Mouse (Mus musculus) gastrocnemius, postnatal 25 days (tissue): Measurements from ENCODE around the gene Tmem201. TPM values are rescaled to one million over a fixed set of nuclear protein-coding genes. Genes with fewer than 3 reads are reported as not detected.
A peak's percentile ranks its signal among the peaks of the same experiment; 100 is the strongest.

Experiments used
- DNase-seq: peaks from one replicate; pipeline ENCODE4 v3.0.0; 2022
- total RNA-seq, 2 experiments: library from RNA; stranded (reverse); gene quantifications; 1 replicate in 1 of 2; 2 replicates in 1 of 2; pipeline ENCODE4 v1.2.3; 2021

Tmem201 gene
- total RNA-seq, 2 experiments from 2014 or later = 36.2 to 38.1 TPM

- no peak for DNase-seq
Observed at GRCm38 (mm10) chr4:149721163-149721562, 16.7 kb downstream of the Tmem201 start.

DNA sequence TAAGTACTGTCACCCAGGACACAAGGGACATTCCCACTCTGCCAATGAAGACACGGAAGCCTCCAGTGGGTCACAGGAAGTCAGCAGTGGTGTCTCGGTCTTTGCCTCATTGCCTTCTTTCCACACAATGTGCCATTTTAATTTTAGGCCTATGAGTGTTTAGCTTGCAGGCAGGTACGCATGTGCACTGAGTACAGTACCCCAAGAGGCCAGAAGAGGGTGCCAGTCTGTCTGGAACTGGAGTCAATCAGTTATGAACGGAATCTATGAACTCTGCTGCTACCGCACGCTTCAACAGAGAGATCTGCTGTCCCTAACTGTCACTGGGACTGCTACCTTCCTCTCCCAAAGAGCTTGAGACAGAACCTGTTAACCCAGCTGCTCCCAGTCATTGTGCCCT, 18.2 kb downstream of the Tmem201 start:
- DNase-seq = no peak

GRCm38 (mm10) chr4:149714542-149714941, 23.3 kb downstream of the Tmem201 start:
- DNase-seq = no peak

DNA sequence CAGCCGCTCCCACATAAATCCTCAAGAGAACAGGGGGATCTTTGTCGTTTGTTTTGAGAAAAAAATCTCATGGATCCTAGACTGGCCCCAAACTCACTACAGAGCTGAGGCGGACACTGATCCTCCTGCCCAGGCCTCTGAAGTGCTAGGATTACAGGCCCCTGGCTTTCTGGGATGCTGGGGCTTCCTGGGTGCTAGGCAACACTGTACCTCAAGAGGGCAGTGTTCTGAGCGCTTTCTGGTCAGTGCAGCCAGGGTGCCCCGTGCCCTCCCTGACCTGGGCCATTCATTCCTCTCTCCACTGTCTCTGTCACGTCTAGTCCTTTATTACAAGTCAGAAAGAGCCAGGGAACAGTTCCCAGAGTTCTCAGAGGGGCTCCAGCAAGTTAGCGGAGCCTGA, 25.9 kb downstream of the Tmem201 start:
- no peak for DNase-seq

DNA sequence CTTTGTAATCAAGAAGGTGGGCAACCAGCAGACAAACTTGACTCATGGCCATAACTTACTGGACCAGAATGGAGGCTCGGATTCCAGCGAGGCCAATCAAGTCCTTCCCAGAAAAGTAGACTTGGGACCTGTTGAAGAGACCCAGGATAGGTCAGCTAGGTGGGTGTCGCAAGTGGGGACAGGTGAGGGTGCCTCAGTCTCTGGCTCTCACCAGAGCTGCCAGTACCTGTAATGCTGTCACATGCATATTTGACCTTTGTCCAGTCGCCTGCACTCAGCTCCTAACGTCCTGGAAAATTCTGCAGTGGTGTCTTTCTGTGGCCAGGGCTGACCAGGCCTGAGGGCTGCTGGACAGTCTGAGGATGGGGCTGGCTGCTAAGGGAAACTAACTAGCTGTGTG, 26.4 kb downstream of the Tmem201 start:
- no peak for DNase-seq

- DNase-seq = peak; percentile 73
Observed at GRCm38 (mm10) chr4:149710510-149710909, 27.3 kb downstream of the Tmem201 start.

GRCm38 (mm10) chr4:149705941-149706340, 31.9 kb downstream of the Tmem201 start:
- no peak for DNase-seq

DNA sequence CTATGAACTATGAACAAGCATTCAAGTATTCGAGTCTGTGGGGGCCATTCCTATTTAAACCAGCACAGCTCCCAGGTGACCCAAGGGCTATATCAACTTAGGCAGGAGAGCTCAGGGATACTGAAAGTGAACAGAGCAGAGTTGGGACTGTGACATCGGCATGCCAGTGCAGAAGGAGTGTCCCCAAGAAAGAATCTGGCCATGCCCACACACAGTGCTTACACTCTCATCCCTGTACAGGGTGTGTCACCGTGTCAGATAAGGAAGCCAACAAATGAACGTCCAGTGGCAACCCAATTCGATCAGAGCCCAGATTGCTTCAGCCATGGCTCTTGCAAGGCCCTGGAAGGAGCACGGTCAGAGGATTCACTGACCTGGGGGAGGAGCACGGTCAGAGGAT, 32.5 kb downstream of the Tmem201 start:
- DNase-seq = no peak

- peak; percentile 54 for DNase-seq
Observed at GRCm38 (mm10) chr4:149702210-149702979, 35.4 kb downstream of the Tmem201 start, which contains the start of gene Pik3cd. Pik3cd (minus strand) TSS chr4:149702571.

DNA sequence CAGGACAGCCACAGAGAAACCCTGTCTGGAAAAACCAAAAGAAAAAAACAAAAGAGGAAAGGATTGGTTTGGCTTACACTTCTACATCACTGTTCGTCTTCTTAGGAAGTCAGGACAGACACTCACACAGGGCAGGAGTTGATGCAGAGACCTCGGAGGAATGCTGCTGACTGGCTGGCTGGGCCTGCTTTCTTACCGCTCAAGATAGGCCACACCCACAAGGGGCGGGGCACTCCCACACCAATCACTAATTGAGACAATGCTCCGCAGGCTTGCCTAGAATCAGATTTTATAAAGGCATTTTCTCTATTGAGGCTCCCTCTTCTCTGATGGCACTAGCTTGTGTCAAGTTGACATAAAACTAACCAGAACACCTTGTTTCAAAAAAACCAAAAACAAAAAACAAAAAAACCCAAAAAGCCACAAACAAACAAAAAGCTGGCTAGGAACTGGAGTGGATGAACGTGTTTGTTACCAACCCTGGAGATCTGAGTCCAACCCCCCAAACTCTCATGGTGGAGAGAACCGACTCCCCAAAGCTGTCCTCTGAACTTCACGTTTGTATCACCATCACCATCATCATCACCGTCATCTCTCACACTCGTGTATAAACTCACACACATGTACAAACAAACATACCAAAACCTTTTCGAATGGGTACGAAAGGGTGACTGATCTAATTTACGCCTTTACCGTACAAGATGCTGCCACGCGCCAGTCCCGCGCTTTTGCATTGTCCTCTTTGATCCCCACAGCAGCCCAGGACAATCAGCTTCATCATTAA, 36.2 kb downstream of the Tmem201 start:
- DNase-seq = peak; percentile 63

DNA sequence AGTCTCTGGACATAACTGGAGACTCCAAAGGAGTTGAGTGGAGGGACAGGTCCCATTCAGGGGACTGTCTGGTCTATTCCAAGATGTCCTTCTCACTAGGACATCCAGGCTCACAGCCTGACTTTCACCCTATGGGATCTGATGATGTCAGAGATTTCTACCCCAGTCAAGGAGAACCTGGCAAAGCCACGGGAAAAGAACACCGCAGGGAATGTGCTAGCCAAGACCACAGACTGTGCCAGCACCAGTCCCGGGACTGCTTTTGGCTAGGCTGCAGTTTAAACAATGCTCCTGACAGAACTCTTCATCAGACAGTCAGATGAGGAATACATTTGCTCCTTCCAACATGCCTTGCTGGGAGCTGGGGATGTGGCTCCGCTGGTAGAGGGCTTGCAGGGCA, 37.9 kb downstream of the Tmem201 start:
- DNase-seq = no peak

DNA sequence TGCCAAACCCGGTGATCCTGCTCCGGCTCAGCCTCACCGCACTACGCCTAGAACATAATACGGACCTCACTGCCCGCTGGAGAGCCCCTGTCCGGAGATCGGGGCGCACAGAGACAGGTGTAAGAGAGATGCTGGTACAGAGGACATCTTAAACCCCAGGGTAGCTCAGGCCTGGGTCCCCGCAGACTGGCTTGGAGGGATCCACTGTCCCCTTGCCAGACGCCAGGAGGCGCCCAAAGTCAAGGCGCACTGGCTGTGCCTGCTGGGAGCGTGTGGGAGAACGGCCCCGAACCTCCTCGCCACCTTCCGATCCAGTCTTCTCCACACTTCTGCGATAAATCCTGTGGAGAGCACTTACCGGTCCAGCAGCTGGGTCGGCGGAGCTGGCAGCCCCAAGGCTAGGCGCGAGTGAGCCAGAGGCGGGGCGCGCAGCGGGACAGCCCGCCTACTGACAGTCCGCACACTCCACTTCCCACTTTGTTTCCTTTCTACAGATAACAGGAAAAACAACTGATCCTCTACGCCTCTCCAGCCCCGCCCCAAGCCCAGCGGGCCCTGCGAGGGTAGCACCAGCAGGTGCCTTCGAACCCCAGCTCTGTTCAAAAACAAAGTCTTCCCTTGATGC, 39.5 kb downstream of the Tmem201 start:
- DNase-seq = peak; percentile 69

DNA sequence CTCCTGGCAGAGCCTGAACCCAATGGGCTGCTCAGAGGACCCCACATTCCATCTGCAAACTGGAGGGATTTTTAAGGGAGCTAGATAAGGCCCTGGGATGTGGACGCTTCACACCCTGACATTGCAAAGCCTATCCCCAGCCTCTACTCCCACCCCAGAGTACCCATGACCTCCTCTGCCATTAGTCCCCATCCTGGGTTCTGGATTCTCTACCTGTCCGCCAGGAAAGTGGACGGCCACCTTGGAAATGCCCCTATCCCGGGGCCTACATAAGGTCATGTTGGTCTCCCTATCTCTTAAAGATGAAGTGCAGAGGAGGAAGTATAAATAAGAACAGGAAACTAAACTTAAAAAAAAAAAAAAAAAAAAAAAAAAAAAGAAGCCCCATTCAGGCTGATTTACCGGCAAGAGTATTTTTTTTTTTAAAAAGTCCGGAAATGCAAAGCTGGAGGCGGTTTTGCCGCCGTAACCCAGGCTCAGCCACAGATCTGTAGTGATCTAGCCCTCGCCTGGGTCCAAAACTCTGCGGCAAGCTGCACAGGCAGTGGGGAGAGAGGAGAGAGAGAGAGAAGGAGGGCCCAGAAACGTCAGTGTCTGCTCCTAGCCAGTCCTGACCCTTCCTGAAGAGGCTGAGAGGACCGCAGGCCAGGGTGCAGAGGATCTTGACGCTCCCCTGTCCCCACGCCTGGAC, 40.2 kb downstream of the Tmem201 start:
- no peak for DNase-seq

GRCm38 (mm10) chr4:149696189-149696971, 41.5 kb downstream of the Tmem201 start:
- DNase-seq = no peak

- DNase-seq = no peak
Observed at GRCm38 (mm10) chr4:149691368-149691767, 46.5 kb downstream of the Tmem201 start.

DNA sequence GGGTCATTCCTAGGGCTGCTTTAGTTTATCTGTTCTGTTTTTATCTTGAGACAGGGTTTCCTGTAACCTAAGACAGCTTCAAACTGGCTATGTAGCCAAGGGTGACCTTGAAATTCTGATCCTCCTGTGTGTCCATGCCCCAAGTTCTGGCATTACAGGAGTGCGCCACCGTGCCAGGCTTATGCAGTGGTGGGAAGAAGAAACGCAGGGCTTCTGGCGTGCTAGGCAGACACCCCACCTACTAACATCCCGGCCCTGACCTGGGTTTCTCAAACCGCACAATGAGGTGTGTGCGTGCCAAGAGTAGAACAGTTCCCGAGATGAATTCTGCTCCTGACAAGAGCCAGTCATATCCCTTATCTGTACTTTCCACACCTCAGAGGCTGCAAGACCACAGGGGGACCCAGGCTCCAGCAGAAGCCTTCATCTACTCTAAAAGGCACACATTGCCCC, 47.0 kb downstream of the Tmem201 start:
- no peak for DNase-seq

DNA sequence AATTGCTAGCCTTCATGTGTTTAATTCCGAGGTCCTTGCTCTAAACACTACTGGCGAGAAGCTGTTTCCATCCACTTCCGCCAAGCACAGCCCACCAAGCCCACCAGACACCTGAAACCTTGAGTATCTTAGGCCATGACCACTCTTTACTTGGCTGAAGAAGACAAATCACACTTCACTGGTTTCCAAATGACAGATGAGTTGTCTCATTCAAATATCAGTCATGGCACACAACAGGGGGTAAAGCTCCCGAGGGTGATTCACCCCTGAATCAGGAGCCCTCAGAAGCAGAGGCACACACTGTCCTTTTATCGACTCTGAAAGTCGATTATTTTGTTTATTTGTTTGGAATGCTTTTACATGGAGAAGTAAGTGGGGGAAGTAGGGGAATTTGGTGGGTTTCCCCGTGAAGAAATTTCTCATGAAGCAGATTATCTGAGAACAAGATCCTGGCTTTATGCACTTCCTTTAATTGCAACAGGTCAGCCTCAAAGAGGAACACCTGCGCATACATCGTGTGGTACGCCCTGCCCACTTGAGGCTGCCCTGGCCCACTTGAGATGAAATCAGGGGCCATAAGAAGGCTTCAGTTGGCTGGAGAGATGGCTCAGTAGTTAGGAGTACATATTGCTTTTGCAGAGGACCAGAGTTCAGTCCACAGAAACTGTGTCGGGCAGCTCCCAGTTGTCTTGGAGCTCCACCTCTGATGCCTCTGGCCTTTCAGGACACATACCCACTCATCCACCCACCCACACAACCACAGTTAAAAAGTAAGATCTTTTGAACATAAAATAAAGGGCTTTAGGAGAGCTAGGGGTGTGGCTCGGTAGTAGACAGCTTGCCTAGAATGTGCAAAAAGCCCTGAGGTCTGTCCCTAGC, 47.8 kb downstream of the Tmem201 start:
- no peak for DNase-seq

- no peak for DNase-seq
Observed at GRCm38 (mm10) chr4:149688861-149689260, 49.0 kb downstream of the Tmem201 start.

DNA sequence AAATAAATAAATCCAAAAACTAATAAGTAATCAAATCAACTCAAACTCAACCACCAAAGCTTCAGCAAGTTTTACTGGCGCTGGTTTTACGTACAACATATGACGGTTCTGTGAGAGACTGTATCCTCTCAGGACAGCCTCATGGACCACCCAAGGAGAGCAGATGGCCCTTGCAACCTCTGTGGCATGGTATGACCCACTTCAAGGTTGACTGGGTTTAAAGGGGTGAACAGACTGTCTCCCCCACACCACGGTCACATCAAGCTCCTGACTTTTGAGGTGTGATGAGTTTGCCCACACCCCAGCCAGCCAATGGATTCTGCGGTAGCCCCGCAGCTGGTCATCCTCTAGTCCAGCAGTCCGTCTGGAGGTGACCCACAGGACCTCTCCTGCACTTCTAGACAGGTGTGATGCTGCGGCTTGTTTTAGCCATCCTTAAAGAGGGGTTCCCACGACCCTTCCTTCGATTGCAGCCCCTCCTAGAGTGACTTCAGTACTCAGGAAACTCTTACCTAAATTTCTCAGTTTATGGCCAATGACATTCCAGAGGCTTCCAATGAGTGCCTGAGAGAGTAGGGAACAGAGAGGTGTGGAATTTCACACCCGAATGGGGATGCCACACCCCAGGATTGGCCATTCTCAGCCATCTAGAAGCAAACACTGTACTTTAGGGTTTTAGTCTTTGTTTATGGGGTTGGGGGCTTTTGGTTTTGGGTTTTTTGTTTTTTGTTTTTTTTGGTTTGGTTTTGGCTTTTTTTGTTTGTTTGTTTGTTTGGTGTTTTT, 52.8 kb downstream of the Tmem201 start:
- DNase-seq = no peak

- no peak for DNase-seq
Observed at GRCm38 (mm10) chr4:149683875-149684274, 54.0 kb downstream of the Tmem201 start.
